ENCODE assay signal across 15 mouse cellular contexts in genomic region chr1:87749360-87749973, GRCm38 (mm10). TPM values are rescaled to one million over a fixed set of nuclear protein-coding genes. Genes with fewer than 3 reads are reported as not detected.
"Had no signal": no experiment of that assay in that cellular context is flagged by ENCODE, and none has a peak within 500 bp of the region (broad histone marks: within the 10 kb centered on the region; RNA-seq: fewer than 3 reads in every experiment).

No protein-coding gene starts in this region.

- ATAC-seq: midbrain, embryonic 13.5 days; midbrain, embryonic 15.5 days had no signal

- H3K27me3 ChIP-seq: megakaryocyte, embryonic 14.5 days; midbrain, embryonic 15.5 days; neural tube, embryonic 12.5 days had no signal

- H3K4me3 ChIP-seq: megakaryocyte, embryonic 14.5 days; midbrain, embryonic 13.5 days; midbrain, embryonic 15.5 days; neural tube, embryonic 12.5 days; stomach, embryonic 15.5 days had no signal

- H3K9ac ChIP-seq: lung, embryonic 14.5 days; midbrain, embryonic 13.5 days; midbrain, embryonic 15.5 days; neural tube, embryonic 12.5 days; stomach, embryonic 15.5 days had no signal

- H3K9me3 ChIP-seq: megakaryocyte, embryonic 14.5 days; midbrain, embryonic 13.5 days; midbrain, embryonic 15.5 days; neural tube, embryonic 12.5 days; stomach, embryonic 15.5 days had no signal

- H3K27ac ChIP-seq: midbrain, embryonic 13.5 days; midbrain, embryonic 15.5 days; neural tube, embryonic 12.5 days; stomach, embryonic 15.5 days; stomach, postnatal 0 days had no signal

- H3K36me3 ChIP-seq: midbrain, embryonic 13.5 days; midbrain, embryonic 15.5 days; neural tube, embryonic 12.5 days; stomach, embryonic 15.5 days had no signal

- H3K4me1 ChIP-seq: midbrain, embryonic 13.5 days; midbrain, embryonic 15.5 days; neural tube, embryonic 12.5 days; stomach, embryonic 15.5 days had no signal

- DNase-seq: lung, adult 18-20 months; lung, embryonic 14.5 days; lung, postnatal 10 days; lung, postnatal 4 days; right cerebral cortex, postnatal 14 days; thymus, adult 2 months; thymus, postnatal 25 days; thymus, postnatal 4 days had no signal

RNA-seq across cellular contexts. Expression of gene Sag, which starts 54.0 kb away (rescaled TPM):
- total RNA-seq: midbrain, postnatal 0 days had no signal
